Mouse (Mus musculus) midbrain, embryonic 12.5 days (tissue): ENCODE measurements around the gene Parva. TPM values are rescaled to one million over a fixed set of nuclear protein-coding genes. Genes with fewer than 3 reads are reported as not detected.

ENCODE experiments used
- ATAC-seq: fragments of 200-750 bp; cut with Nextera tagmentation; 2 replicates; pipeline ENCODE4 v1.8.0; 2017; ENCODE audit warnings: low read depth, moderate TSS enrichment, moderate library complexity; ENCODE audit not compliant: low FRiP score
- H3K27ac ChIP-seq: fragments of 300-500 bp; sonication (generic); replicated peaks from 2 replicates; pipeline ENCODE4 v1.5.1; 2016; ENCODE audit warnings: mild to moderate bottlenecking
- H3K27me3 ChIP-seq: fragments of 300-500 bp; sonication (generic); 2 replicates; pipeline ENCODE4 v1.6.1; 2016; ENCODE audit warnings: mild to moderate bottlenecking
- H3K36me3 ChIP-seq: fragments of 300-500 bp; sonication (generic); 2 replicates; pipeline ENCODE4 v1.6.1; 2016
- H3K4me1 ChIP-seq: fragments of 300-500 bp; sonication (generic); 2 replicates; pipeline ENCODE4 v1.6.1; 2016
- H3K4me2 ChIP-seq: fragments of 300-500 bp; sonication (generic); replicated peaks from 2 replicates; pipeline ENCODE4 v1.6.1; 2016; ENCODE audit warnings: mild to moderate bottlenecking, moderate library complexity
- H3K4me3 ChIP-seq: fragments of 300-500 bp; sonication (generic); 2 replicates; pipeline ENCODE4 v1.5.1; 2016; ENCODE audit warnings: mild to moderate bottlenecking
- H3K9ac ChIP-seq: fragments of 300-500 bp; sonication (generic); replicated peaks from 2 replicates; pipeline ENCODE4 v1.6.1; 2016; ENCODE audit warnings: mild to moderate bottlenecking, moderate library complexity
- H3K9me3 ChIP-seq: fragments of 300-500 bp; sonication (generic); 2 replicates; pipeline ENCODE4 v1.6.1; 2016; ENCODE audit warnings: mild to moderate bottlenecking
- WGBS: fragments of 180-500 bp; shearing (Covaris S2); methylation state at CpG from one replicate; pipeline ENCODE4 v1.1.7; 2016; 5-methylcytosine and 5-hydroxymethylcytosine counted together
- polyA plus RNA-seq: library from polyadenylated mRNA; unstranded; fragments of >200 nt; fragmentation: Nextera tagmentation; extraction: Ambion mirVana; gene quantifications from 2 replicates; pipeline ENCODE4 v1.2.1, GENCODE M21; 2016

Gene Parva
- polyA plus RNA-seq, 1 experiment from 2014 or later, result 55.6 TPM

GRCm38 (mm10) chr7:112595226-112595850, 168.0 kb downstream of the Parva start:
- Histone ChIP-seq H3K4me2 (no peak overlapping the region), H3K4me3 (no peak overlapping the region), H3K27me3 (no peaks in the 10 kb centered on the region), H3K36me3 (no peaks in the 10 kb centered on the region), H3K4me1 (peaks cover 7% of the 10 kb centered on the region; the same call in 1 of the 2 replicates), H3K9ac (no peak overlapping the region), H3K27ac (no peak overlapping the region), H3K9me3 (no peaks in the 10 kb centered on the region)
- WGBS, result 73% methylated on average over 6 of the region's 6 CpGs
- no peak for ATAC-seq

DNA sequence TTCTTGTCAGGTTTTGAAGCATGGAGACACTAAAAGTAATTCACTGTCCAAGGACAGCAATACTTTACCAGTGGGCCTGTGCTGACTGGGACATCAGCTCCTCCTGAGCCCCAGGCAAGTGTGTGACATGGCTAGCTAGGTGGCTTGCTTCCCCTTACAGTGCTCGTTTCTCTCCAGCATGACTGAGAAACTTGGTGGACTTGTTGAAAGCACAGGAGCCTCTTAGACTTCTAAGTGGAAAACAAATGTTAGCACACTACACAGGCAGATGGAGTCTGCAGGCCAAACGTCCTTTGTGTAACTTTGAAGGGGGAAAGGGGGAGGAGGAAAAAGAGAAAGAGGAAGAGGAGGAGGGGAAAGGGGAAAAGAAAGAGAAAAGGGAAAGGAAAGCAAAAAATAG, 172.3 kb downstream of the Parva start:
- no peak overlapping the region for H3K4me2 ChIP-seq
- no peak overlapping the region for H3K4me3 ChIP-seq
- H3K36me3 ChIP-seq, result no peaks in the 10 kb centered on the region
- no peak for ATAC-seq
- no peak overlapping the region for H3K27ac ChIP-seq
- no peaks in the 10 kb centered on the region for H3K27me3 ChIP-seq
- no peaks in the 10 kb centered on the region for H3K9me3 ChIP-seq
- 37% methylated on average over 2 of the region's 2 CpGs for WGBS
- no peaks in the 10 kb centered on the region for H3K4me1 ChIP-seq
- H3K9ac ChIP-seq, result no peak overlapping the region

DNA sequence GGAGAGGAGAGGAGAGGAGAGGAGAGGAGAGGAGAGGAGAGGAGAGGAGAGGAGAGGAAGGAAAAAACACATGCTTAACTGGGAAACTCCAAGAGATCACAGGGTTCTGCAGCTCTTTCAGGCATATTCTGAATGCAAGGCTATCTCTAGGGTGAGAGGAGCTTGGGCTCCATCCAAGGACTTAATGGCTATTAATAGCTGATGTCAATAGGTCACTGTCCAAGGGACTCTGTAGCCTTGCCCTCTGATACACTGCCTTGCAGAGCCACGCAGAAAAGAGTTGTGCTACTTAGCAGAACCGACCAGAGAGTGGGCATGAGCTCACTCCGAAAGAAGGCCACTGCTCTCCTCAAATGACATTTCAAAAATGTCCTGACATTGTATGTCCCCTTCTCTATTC, 172.9 kb downstream of the Parva start:
- H3K4me1 ChIP-seq, result no peaks in the 10 kb centered on the region
- H3K9ac ChIP-seq, result no peak overlapping the region
- 79% methylated on average over 3 of the region's 3 CpGs for WGBS

DNA sequence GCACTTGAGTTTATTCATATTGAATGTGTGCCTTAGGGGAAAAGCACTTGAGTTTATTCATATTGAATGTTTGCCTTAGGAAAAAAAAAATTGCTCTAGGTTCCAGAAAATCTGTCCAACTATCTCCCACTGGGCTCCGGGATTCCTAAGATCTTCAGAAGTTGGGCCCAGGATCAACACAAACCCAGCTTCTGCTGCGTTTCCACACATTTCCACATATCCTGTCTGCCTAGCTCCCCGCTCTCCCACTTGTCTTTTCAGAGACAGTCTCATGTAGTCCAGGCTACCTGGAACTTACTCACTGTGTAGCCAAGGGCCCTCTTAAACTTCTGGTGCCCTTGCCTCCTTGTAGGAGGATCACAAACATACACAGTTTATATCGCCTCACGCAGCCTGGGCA, 175.7 kb downstream of the Parva start:
- no peak overlapping the region for H3K9ac ChIP-seq
- 91% methylated on average over 5 of the region's 5 CpGs for WGBS
- no peak overlapping the region for H3K4me2 ChIP-seq
- H3K36me3 ChIP-seq, result no peaks in the 10 kb centered on the region
- no peaks in the 10 kb centered on the region for H3K27me3 ChIP-seq
- H3K9me3 ChIP-seq, result no peaks in the 10 kb centered on the region
- no peak overlapping the region for H3K27ac ChIP-seq
- no peak for ATAC-seq
- H3K4me3 ChIP-seq, result no peak overlapping the region
- H3K4me1 ChIP-seq, result no peaks in the 10 kb centered on the region

More for the DNA sequence above, 172.9 kb downstream of the Parva start:
- no peak overlapping the region for H3K4me3 ChIP-seq
- H3K4me2 ChIP-seq, result no peak overlapping the region
- no peak overlapping the region for H3K27ac ChIP-seq
- H3K9me3 ChIP-seq, result no peaks in the 10 kb centered on the region
- H3K36me3 ChIP-seq, result no peaks in the 10 kb centered on the region
- no peak for ATAC-seq
- no peaks in the 10 kb centered on the region for H3K27me3 ChIP-seq

GRCm38 (mm10) chr7:112603496-112604170, 176.3 kb downstream of the Parva start:
- no peak overlapping the region for H3K27ac ChIP-seq
- H3K4me1 ChIP-seq, result no peaks in the 10 kb centered on the region
- WGBS, result 85% methylated on average over 10 of the region's 10 CpGs
- H3K27me3 ChIP-seq, result no peaks in the 10 kb centered on the region
- H3K9me3 ChIP-seq, result no peaks in the 10 kb centered on the region
- H3K4me3 ChIP-seq, result no peak overlapping the region
- no peaks in the 10 kb centered on the region for H3K36me3 ChIP-seq
- no peak overlapping the region for H3K4me2 ChIP-seq
- H3K9ac ChIP-seq, result no peak overlapping the region
- ATAC-seq, result no peak

DNA sequence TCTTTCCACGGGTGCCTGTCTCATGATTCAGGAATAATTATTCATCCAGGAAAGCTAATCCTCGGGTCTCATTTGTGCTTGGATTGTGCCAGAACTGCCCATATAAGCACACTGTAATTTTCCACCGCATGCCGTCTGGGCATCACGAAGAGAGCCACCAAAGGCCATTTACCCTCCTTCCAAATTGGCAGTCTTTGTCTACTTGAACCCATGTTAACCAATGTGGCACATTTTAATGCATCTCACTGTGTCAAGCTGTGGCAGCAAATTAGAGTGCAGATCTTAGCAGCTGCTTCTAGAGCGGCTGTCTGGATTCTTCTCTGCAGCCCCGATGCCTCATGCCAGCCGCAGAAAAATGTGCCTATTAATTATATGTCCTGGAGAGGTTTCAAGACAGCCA, 176.9 kb downstream of the Parva start:
- H3K4me3 ChIP-seq, result no peak overlapping the region
- 74% methylated on average over 8 of the region's 8 CpGs for WGBS
- no peak for ATAC-seq

DNA sequence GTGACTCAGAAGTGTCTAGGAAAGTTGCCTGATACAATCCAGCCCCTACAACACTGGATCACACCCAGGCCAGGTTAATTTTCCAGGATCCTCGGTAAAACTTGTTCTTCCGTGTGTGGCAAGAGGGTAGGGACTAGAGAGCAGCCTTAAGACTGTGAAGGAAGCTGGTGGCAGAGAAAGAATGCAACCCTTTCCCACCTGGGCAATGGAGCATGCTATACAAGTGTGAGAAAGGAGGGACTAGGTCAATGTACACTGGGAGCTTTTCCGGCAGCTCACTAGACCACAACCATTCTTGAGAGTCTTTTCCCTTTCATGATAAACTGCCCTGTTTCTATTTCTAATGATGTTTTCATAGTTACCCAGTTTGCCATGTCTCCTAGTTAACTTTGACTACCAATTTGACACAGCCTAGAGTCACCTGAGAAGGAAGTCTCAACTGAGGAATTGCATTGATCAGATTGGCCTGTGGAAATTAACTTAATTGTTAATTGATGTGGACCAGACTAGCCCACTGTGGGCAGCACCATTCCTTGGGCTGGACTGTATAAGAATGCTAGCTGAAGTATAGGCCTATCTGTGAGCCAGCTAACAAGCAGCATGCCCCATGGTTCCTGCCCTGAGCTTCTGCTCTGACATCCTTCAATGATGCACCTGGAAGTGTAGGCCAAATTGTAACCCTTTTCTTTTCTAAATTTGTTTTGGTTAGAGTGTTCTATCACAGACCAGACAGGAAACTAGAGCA, 186.9 kb downstream of the Parva start:
- no peak overlapping the region for H3K9ac ChIP-seq
- H3K36me3 ChIP-seq, result no peaks in the 10 kb centered on the region
- H3K27ac ChIP-seq, result no peak overlapping the region
- no peak overlapping the region for H3K4me2 ChIP-seq
- 0 out of 2 replicates have a peak, but pooled peaks cover 3% of the 10 kb centered on the region for H3K4me1 ChIP-seq
- WGBS, result 94% methylated on average over 3 of the region's 3 CpGs
- ATAC-seq, result no peak
- no peak overlapping the region for H3K4me3 ChIP-seq
- H3K9me3 ChIP-seq, result no peaks in the 10 kb centered on the region
- no peaks in the 10 kb centered on the region for H3K27me3 ChIP-seq

More for the DNA sequence above, 176.9 kb downstream of the Parva start:
- no peaks in the 10 kb centered on the region for H3K27me3 ChIP-seq
- no peak overlapping the region for H3K9ac ChIP-seq
- no peak overlapping the region for H3K27ac ChIP-seq
- no peaks in the 10 kb centered on the region for H3K36me3 ChIP-seq
- H3K4me2 ChIP-seq, result no peak overlapping the region
- no peaks in the 10 kb centered on the region for H3K9me3 ChIP-seq
- no peaks in the 10 kb centered on the region for H3K4me1 ChIP-seq

DNA sequence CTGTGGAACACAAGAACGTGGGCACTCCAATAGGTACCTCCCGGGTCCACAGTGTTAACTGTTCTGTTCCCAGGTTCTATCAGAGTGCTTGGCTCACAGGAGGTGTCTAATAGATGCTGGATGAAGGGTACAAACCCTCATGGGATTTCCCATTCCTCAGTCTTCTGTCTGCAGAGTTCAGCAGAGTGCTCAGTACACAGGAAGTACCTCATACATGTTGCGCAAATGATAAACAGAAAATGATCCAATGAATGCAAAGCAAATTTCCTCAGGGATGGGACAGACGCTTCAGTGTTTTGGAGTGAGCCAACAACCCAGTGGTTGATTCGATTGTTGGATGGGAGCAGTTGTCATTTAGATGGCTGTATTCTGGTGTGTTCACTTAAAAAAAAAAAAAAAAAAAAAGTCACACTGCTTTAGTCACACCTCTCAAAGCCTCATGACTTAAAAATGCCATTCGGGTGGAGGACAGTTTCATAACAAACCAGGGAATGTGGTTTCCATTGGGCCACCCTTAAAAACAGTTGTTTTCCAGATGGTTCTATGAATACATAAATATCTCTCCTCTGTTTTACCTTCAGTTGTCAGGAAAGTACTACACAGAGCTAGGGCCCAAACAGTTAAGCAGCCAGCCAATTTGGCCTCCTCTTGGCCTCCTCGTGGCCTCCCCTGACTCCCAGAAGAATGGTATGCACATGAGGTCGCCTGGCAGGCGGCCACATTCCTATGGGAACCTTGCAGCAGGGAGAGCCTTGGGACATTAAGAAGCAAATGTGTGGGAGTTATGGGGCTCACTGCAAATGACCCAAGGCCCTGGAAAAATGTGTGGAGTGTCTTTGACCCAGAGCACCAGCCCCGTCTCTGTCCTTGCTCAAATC, 187.7 kb downstream of the Parva start:
- no peaks in the 10 kb centered on the region for H3K9me3 ChIP-seq
- no peak overlapping the region for H3K27ac ChIP-seq
- no peak overlapping the region for H3K4me3 ChIP-seq
- H3K9ac ChIP-seq, result no peak overlapping the region
- H3K4me2 ChIP-seq, result no peak overlapping the region
- 74% methylated on average over 10 of the region's 10 CpGs for WGBS
- H3K27me3 ChIP-seq, result no peaks in the 10 kb centered on the region
- ATAC-seq, result no peak
- H3K4me1 ChIP-seq, result 0 out of 2 replicates have a peak, but pooled peaks cover 3% of the 10 kb centered on the region
- H3K36me3 ChIP-seq, result no peaks in the 10 kb centered on the region

- no peak overlapping the region for H3K9ac ChIP-seq
- no peaks in the 10 kb centered on the region for H3K9me3 ChIP-seq
- ATAC-seq, result no peak
- H3K36me3 ChIP-seq, result no peaks in the 10 kb centered on the region
- no peaks in the 10 kb centered on the region for H3K4me1 ChIP-seq
- no peak overlapping the region for H3K4me2 ChIP-seq
- no peak overlapping the region for H3K4me3 ChIP-seq
- H3K27me3 ChIP-seq, result no peaks in the 10 kb centered on the region
- no peak overlapping the region for H3K27ac ChIP-seq
- WGBS, result 81% methylated on average over 22 of the region's 22 CpGs
Measured at GRCm38 (mm10) chr7:112620322-112621179, 193.2 kb downstream of the Parva start.

- Histone ChIP-seq H3K9ac (no peak overlapping the region), H3K36me3 (no peaks in the 10 kb centered on the region), H3K9me3 (no peaks in the 10 kb centered on the region), H3K4me3 (no peak overlapping the region), H3K27ac (no peak overlapping the region), H3K27me3 (peaks cover 3% of the 10 kb centered on the region; the same call in 1 of the 2 replicates), H3K4me2 (no peak overlapping the region), H3K4me1 (no peaks in the 10 kb centered on the region)
- WGBS, result 81% methylated on average over 4 of the region's 4 CpGs
- ATAC-seq, result no peak
Measured at GRCm38 (mm10) chr7:112627481-112627880, 200.2 kb downstream of the Parva start.
